Mouse (Mus musculus) bone marrow, adult 2 months (tissue): Measurements from ENCODE around the gene Acad12. TPM values are rescaled to one million over a fixed set of nuclear protein-coding genes. Genes with fewer than 3 reads are reported as not detected.
A peak's percentile ranks its signal among the peaks of the same experiment; 100 is the strongest.
"Not testable (repeated sequence)": the region's sequence is repeated elsewhere in the genome, so short reads cannot be mapped to it uniquely, and the experiment has no call there.

Source experiments
- H3K27ac ChIP-seq: fragments of 200-500 bp; 2 replicates; pipeline ENCODE4 v1.5.1; 2012; ENCODE audit warnings: low read depth, mild to moderate bottlenecking, control low read depth, inconsistent platforms, low read length; ENCODE audit not compliant: control insufficient read depth, poor library complexity, insufficient read depth
- H3K4me1 ChIP-seq: fragments of 200-500 bp; 2 replicates; pipeline ENCODE4 v1.6.1; 2011; ENCODE audit warnings: low read length; ENCODE audit not compliant: control insufficient read depth, insufficient read depth
- H3K4me3 ChIP-seq: fragments of 200-500 bp; replicated peaks from 2 replicates; pipeline ENCODE3; 2011; ENCODE audit warnings: mild to moderate bottlenecking, low read depth, low read length, control low read depth; ENCODE audit not compliant: control insufficient read depth
- CTCF ChIP-seq: fragments of 200-500 bp; IDR thresholded peaks from 2 replicates; pipeline ENCODE4 v1.5.1; 2011; ENCODE audit warnings: low read length, control low read depth; ENCODE audit not compliant: control insufficient read depth, insufficient read depth
- POLR2A ChIP-seq: fragments of 200-500 bp; IDR thresholded peaks from 2 replicates; pipeline ENCODE4 v1.6.1; 2011; ENCODE audit warnings: low read depth, mild to moderate bottlenecking, control low read depth, low read length, borderline replicate concordance; ENCODE audit not compliant: control insufficient read depth
- WGBS: fragments of 180-500 bp; shearing (Covaris S2); methylation state at CpG from one replicate; pipeline ENCODE4 v1.1.7; 2018; 5-methylcytosine and 5-hydroxymethylcytosine counted together
- polyA plus RNA-seq: library from polyadenylated mRNA; stranded (reverse); fragments of >200 nt; gene quantifications from 2 replicates; pipeline ENCODE4 v1.2.4, GENCODE M21; 2011; ENCODE audit warnings: low replicate concordance; ENCODE audit not compliant: missing spikeins, insufficient read depth, insufficient read length

Acad12 gene
- polyA plus RNA-seq, 1 experiment: 2.1 TPM

DNA sequence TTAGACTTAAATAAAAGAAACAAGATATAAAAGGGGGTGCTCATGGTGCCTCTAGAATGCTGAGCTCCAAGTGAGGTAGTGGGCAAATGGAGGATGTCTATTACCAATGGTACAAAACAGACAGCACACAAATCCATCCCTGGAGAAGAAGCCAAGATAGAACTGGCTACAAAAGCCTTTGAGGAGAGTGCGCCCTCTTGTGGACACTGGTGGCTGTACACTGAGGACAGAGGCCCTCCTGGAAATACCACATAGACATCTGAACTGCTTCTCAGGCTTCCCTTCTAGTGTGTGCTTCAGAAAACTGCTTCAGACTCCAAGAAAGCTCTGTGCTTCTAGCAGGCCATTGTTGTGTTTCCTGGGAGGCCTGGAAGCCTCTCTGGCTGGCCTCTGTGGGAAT, 9.1 kb upstream of the Acad12 start:
- no peak overlapping the region for H3K4me3 ChIP-seq
- TF ChIP-seq POLR2A: no peak
- peak; percentile 87 for TF ChIP-seq CTCF
- no peaks in the 10 kb centered on the region for H3K4me1 ChIP-seq
- H3K27ac ChIP-seq: no peak overlapping the region
- WGBS: 0% methylated on average over 1 of the region's 1 CpGs

DNA sequence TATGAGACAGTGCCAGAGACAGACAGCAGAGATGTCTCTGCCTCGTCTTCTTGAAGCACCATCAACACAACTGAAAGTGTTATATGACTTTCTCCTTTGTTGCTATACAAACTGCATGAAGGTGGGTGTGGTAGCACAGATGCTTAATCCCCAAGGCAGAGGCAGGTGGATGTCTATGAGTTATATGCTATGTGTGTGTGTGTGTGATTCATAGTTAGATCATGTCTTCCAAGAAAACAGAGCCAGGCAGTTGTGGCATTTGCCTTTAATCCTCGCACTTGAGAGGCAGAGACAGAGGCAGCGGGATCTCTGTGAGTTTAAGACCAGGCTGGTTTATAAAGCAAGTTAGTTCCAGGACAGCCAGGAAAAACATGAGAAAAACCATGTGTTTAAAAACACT, 4.5 kb upstream of the Acad12 start:
- Histone ChIP-seq H3K4me3 (no peak overlapping the region), H3K4me1 (no peaks in the 10 kb centered on the region), H3K27ac (no peak overlapping the region)
- no peak for TF ChIP-seq CTCF
- 94% methylated on average over 3 of the region's 3 CpGs for WGBS

DNA sequence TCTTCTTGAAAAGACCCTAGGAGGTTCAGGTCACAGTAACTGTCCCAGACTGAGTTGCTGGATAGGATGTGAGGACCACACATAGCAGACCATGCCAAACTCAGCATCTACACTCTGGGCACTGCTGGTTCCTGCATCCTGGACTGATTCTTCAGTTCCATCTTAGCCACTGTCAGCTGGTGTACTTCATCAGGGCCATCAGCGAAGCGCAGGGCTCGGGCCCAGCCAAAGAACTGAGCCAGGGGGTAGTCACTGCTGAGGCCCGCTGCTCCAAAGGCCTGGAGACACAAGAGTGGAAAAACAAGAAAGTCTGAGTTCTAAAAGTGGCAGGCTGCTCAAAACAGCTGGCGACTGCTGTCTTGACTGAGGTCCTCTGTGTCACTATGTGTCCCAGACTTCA, 2.4 kb upstream of the Acad12 start:
- Histone ChIP-seq H3K27ac (no peak overlapping the region), H3K4me3 (no peak overlapping the region), H3K4me1 (no peaks in the 10 kb centered on the region)
- 86% methylated on average over 5 of the region's 5 CpGs for WGBS
- TF ChIP-seq POLR2A: no peak
- no peak for TF ChIP-seq CTCF

DNA sequence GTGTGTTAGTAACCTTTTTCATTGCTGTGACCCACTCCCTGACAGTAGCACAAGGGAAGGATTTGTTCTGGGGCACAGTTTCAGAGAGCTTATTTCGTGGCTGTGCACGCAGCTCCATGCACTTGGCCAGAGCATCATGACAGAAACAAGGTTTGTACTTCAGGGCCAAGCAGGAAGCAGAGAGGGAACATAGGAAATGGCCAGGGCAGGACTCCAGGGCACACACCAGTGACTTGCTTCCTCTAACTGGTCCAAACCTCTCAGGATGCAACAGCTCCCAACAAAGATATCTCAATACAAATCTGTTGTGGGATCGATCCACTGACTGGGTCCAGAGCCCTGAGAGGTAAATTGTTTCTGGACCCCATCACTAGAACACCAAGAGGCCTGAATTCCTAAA, 3.8 kb downstream of the Acad12 start:
- H3K27ac ChIP-seq, H3K4me3 ChIP-seq, H3K4me1 ChIP-seq: not testable (repeated sequence)
- WGBS: 30% methylated on average over 3 of the region's 3 CpGs

DNA sequence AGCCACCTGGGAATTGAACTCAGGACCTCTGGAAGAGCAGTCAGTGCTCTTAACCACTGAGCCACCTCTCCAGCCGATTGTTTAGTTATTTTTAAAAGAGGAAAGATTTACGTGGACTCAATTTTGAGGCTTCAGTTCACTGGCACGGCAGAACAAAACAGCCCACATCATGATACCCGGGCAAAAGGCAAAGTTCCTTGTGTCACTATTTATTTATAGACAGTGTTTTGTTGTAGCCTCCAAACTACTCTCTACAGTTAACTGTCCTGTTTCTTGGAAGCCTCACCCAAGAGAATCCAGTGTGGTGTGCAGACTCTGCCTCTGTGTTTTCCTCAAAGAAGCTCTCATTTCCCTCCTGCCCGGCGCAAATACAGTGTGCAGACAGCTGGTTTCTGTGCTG, 6.7 kb downstream of the Acad12 start:
- 80% methylated on average over 6 of the region's 6 CpGs for WGBS
- H3K4me3 ChIP-seq: no peak overlapping the region
- no peaks in the 10 kb centered on the region for H3K4me1 ChIP-seq
- no peak overlapping the region for H3K27ac ChIP-seq
- TF ChIP-seq CTCF (no peak), POLR2A (no peak)

DNA sequence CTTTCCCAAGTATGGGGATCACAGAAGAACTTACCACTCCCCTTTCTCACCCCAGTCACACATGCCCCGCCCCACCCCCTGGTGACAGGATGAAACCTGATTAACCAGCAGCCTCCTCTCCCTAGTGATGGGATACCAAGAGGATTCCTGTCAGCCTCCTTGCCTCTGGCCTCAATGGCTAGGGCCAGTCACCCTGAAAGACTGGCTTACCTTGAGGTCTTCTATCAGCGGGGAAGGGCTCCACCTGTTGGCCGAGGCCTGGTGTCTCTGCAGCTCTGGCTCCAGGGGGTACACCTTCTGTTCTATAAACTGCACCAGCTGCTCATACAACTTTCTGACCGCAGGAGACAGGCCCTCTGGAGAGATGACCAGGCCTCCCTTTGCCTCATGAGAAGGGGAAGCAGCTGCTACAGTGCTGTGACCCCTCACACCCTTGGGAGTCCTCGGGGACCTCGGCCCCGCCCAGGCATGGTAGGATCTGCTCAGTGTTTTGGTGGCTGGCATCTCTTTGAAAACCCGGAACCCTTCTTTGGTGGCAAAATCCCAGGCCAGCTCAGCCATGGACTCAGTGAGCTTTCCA, 9.1 kb downstream of the Acad12 start:
- peak; percentile 15; the same call in 1 of the 2 replicates for TF ChIP-seq CTCF
- H3K4me1 ChIP-seq, H3K4me3 ChIP-seq, H3K27ac ChIP-seq: not testable (repeated sequence)
- WGBS: 71% methylated on average over 8 of the region's 8 CpGs

DNA sequence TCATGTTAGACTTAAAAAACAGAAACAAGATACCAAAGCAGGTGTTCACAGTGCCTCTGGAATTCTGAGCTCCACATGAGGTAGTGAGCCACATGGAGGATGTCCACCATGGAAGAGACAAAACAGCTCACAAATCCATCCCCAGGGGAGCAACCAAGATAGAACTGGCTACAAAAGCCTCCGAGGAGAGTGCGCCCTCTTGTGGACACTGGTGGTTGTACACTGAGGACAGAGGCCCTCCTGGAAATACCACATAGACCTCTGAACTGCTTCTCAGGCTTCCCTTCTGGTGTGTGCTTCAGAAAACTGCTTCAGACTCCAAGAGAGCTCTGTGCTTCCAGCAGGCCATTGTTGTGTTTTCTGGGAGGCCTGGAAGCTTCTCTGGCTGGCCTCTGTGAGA, 12.6 kb downstream of the Acad12 start:
- TF ChIP-seq CTCF (peak; percentile 93), POLR2A (no peak)
- Histone ChIP-seq H3K27ac (no peak overlapping the region), H3K4me1 (no peaks in the 10 kb centered on the region; the same call in 1 of the 2 replicates), H3K4me3 (no peak overlapping the region)
- WGBS: 1% methylated on average over 2 of the region's 2 CpGs

DNA sequence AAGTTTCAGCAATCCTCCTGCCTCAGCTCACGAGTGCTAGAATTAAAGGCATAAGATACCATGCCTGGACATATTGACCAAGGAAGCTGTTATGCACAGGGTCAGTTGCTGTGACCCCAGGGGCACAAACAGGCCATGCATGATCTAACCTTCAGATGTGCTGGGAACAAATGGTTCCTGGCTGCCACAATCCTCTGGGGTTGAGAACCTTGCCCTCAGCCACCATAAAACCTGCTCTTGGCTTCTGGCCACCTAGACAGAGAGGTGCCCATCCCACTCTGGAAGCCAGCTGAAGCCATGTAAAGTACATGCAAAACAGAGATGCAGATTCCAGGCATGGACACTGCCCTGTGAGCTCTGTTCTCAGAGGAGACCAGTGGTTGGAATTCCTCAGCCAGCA, 14.9 kb downstream of the Acad12 start:
- H3K27ac ChIP-seq, H3K4me3 ChIP-seq, H3K4me1 ChIP-seq: not testable (repeated sequence)
- WGBS: 68% methylated on average over 1 of the region's 1 CpGs

DNA sequence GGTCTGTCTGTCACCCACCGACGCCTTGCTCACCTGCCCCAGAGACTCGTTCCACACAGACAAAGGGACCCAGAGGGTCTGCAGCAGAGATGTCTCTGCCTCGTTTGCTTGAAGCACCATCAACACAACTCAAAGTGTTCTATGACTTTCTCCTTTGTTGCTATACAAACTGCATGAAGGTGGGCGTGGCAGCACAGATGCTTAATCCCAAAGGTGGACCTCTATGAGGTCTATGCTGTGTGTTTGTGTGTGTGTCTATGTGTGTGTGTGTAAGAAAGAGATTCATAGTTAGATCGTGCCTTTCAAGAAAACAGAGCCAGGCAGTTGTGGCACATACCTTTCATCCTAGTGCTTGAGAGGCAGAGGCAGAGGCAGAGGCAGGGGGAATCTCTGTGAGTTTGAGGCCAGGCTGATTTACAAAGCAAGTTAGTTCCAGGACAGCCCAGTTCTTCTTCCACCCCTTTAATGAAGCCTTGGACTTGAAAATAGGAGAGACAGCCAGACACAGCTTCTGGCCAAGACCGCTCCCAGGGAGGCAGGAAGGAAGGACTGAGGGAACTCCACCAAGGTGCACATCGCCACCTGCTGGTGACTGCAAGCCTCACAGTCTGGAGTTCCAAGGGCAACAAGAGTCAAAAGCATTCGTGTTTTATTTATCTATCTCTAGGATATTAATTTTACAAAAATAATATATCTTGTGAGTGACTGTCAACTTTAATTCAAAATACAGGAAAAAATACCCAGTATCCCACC, 17.0 kb downstream of the Acad12 start:
- 40% methylated on average over 9 of the region's 9 CpGs for WGBS
- Histone ChIP-seq H3K4me3 (peak overlapping the region; percentile 29), H3K4me1 (peaks cover 11% of the 10 kb centered on the region; the same call in 1 of the 2 replicates), H3K27ac (no peak overlapping the region)
- TF ChIP-seq CTCF: peak; percentile 100
- no peak for TF ChIP-seq POLR2A
